Mouse (Mus musculus): ENCODE data around the gene Wrb. TPM values are rescaled to one million over a fixed set of nuclear protein-coding genes. Genes with fewer than 3 reads are reported as not detected.
"Not testable (repeated sequence)": the region's sequence is repeated elsewhere in the genome, so short reads cannot be mapped to it uniquely, and the experiment has no call there.

Wrb gene
- total RNA-seq (2021): 10 to 100 TPM; 32.5 to 33.0 TPM
- long read RNA-seq, experiment 1, transcript Wrb-201 (5 exons, 2,495 nt): major isoform, 31 of 34 reads
- long read RNA-seq, experiment 1, partial matches to known transcripts: 0 of 34 reads
- long read RNA-seq, experiment 1, other reads (novel, unspliced or antisense): 2 of 34 reads
- long read RNA-seq, experiment 2, transcript Wrb-206 (4 exons, 2,415 nt): minor isoform, 8 of 100 reads
- long read RNA-seq, experiment 2, transcript Wrb-201 (5 exons, 2,495 nt): major isoform, 81 of 100 reads
- long read RNA-seq, experiment 2, partial matches to known transcripts: 1 of 100 reads
- long read RNA-seq, experiment 2, other reads (novel, unspliced or antisense): 9 of 100 reads

GRCm38 (mm10) chr16:96145110-96145800 lies at the start of gene Wrb:
Gene Wrb, plus strand, starts transcription at chr16:96145407.
- DNase-seq (ENCODE audit: low spot score in 2 of 2): peak; percentile 100

- DNase-seq (ENCODE audit: low spot score in 2 of 2): no peak
Measured at GRCm38 (mm10) chr16:96095966-96096365, 49.2 kb upstream of the Wrb start.

GRCm38 (mm10) chr16:96097811-96098210 lies 47.4 kb upstream of the Wrb start:
- DNase-seq (ENCODE audit: low spot score in 2 of 2): not testable (repeated sequence)

- no peak for DNase-seq (ENCODE audit: low spot score in 2 of 2)
Measured at GRCm38 (mm10) chr16:96103036-96103435, 42.2 kb upstream of the Wrb start.

- DNase-seq (ENCODE audit: low spot score in 2 of 2): no peak
Measured at GRCm38 (mm10) chr16:96109673-96110072, 35.5 kb upstream of the Wrb start.

- DNase-seq (ENCODE audit: low spot score in 2 of 2): no peak
Measured at GRCm38 (mm10) chr16:96110655-96111345, 34.4 kb upstream of the Wrb start.

GRCm38 (mm10) chr16:96112769-96113168 lies 32.4 kb upstream of the Wrb start:
- no peak for DNase-seq (ENCODE audit: low spot score in 2 of 2)

- DNase-seq (ENCODE audit: low spot score in 2 of 2): no peak
Measured at GRCm38 (mm10) chr16:96114729-96115128, 30.5 kb upstream of the Wrb start.

- DNase-seq (ENCODE audit: low spot score in 2 of 2): no peak
Measured at GRCm38 (mm10) chr16:96120022-96120623, 25.1 kb upstream of the Wrb start.

- DNase-seq (ENCODE audit: low spot score in 2 of 2): peak; percentile 29 to 38
Measured at GRCm38 (mm10) chr16:96126684-96127171, 18.5 kb upstream of the Wrb start.

GRCm38 (mm10) chr16:96127288-96127656 lies 17.9 kb upstream of the Wrb start:
- no peak for DNase-seq (ENCODE audit: low spot score in 2 of 2)

GRCm38 (mm10) chr16:96127657-96128344 lies 17.4 kb upstream of the Wrb start, which contains the start of gene Hmgn1:
Gene Hmgn1, minus strand, starts transcription at chr16:96127729.
- DNase-seq (ENCODE audit: low spot score in 2 of 2): peak; percentile 91 to 93

- no peak for DNase-seq (ENCODE audit: low spot score in 2 of 2)
Measured at GRCm38 (mm10) chr16:96128466-96128865, 16.7 kb upstream of the Wrb start.

- not testable (repeated sequence) for DNase-seq (ENCODE audit: low spot score in 2 of 2)
Measured at GRCm38 (mm10) chr16:96144748-96145109, 478 bp upstream of the Wrb start.

- no peak for DNase-seq (ENCODE audit: low spot score in 2 of 2)
Measured at GRCm38 (mm10) chr16:96145814-96146213, 607 bp downstream of the Wrb start.

- DNase-seq (ENCODE audit: low spot score in 2 of 2): no peak
Measured at GRCm38 (mm10) chr16:96148834-96149233, 3.6 kb downstream of the Wrb start.

GRCm38 (mm10) chr16:96149311-96149710 lies 4.1 kb downstream of the Wrb start:
- DNase-seq (ENCODE audit: low spot score in 2 of 2): no peak

- DNase-seq (ENCODE audit: low spot score in 2 of 2): peak; percentile 48 to 73
Measured at GRCm38 (mm10) chr16:96150995-96151394, 5.8 kb downstream of the Wrb start.

- peak; percentile 73 to 78 for DNase-seq (ENCODE audit: low spot score in 2 of 2)
Measured at GRCm38 (mm10) chr16:96151551-96151950, 6.3 kb downstream of the Wrb start.

- DNase-seq (ENCODE audit: low spot score in 2 of 2): no peak
Measured at GRCm38 (mm10) chr16:96154476-96154875, 9.3 kb downstream of the Wrb start.

- DNase-seq (ENCODE audit: low spot score in 2 of 2): no peak
Measured at GRCm38 (mm10) chr16:96156019-96156418, 10.8 kb downstream of the Wrb start.
